Mouse (Mus musculus) forebrain, embryonic 12.5 days (tissue): ENCODE data around the gene Fam78b. TPM values are rescaled to one million over a fixed set of nuclear protein-coding genes. Genes with fewer than 3 reads are reported as not detected.

Experiments
- ATAC-seq: fragments of 200-750 bp; cut with Nextera tagmentation; 2 replicates; pipeline ENCODE4 v1.8.0; 2017; ENCODE audit warnings: moderate TSS enrichment; ENCODE audit not compliant: low FRiP score
- H3K27ac ChIP-seq: fragments of 300-500 bp; sonication (generic); 2 replicates; pipeline ENCODE4 v1.5.1; 2016; ENCODE audit warnings: mild to moderate bottlenecking
- H3K27me3 ChIP-seq: fragments of 300-500 bp; sonication (generic); 2 replicates; pipeline ENCODE4 v1.6.1; 2016; ENCODE audit warnings: mild to moderate bottlenecking
- H3K36me3 ChIP-seq: fragments of 300-500 bp; sonication (generic); replicated peaks from 2 replicates; pipeline ENCODE4 v1.6.1; 2016; ENCODE audit warnings: mild to moderate bottlenecking
- H3K4me1 ChIP-seq: fragments of 300-500 bp; sonication (generic); 2 replicates; pipeline ENCODE4 v1.6.1; 2016
- H3K4me2 ChIP-seq: fragments of 300-500 bp; sonication (generic); 2 replicates; pipeline ENCODE4 v1.6.1; 2016; ENCODE audit warnings: mild to moderate bottlenecking, moderate library complexity
- H3K4me3 ChIP-seq: fragments of 300-500 bp; sonication (generic); replicated peaks from 2 replicates; pipeline ENCODE4 v1.5.1; 2016; ENCODE audit warnings: mild to moderate bottlenecking
- H3K9ac ChIP-seq: fragments of 300-500 bp; sonication (generic); 2 replicates; pipeline ENCODE4 v1.6.1; 2016; ENCODE audit warnings: mild to moderate bottlenecking
- H3K9me3 ChIP-seq: fragments of 300-500 bp; sonication (generic); 2 replicates; pipeline ENCODE4 v1.6.1; 2016
- WGBS: fragments of 180-500 bp; shearing (Covaris S2); methylation state at CpG from one replicate; pipeline ENCODE4 v1.1.7; 2016; 5-methylcytosine and 5-hydroxymethylcytosine counted together
- polyA plus RNA-seq: library from polyadenylated mRNA; unstranded; fragments of >200 nt; fragmentation: Nextera tagmentation; extraction: Ambion mirVana; gene quantifications from 2 replicates; pipeline ENCODE4 v1.2.1, GENCODE M21; 2016

Gene Fam78b
- polyA plus RNA-seq, 1 experiment from 2014 or later: 5.9 TPM

- Histone ChIP-seq H3K9ac (no peak overlapping the region), H3K4me1 (peaks cover 32% of the 10 kb centered on the region), H3K27ac (no peak overlapping the region), H3K4me3 (no peak overlapping the region), H3K9me3 (no peaks in the 10 kb centered on the region), H3K4me2 (no peak overlapping the region), H3K27me3 (peaks cover 11% of the 10 kb centered on the region), H3K36me3 (no peaks in the 10 kb centered on the region)
- 91% methylated on average over 6 of the region's 6 CpGs for WGBS
- no peak for ATAC-seq
Observed at GRCm38 (mm10) chr1:167007341-167007740, 6.1 kb downstream of the Fam78b start.

- no peaks in the 10 kb centered on the region for H3K27me3 ChIP-seq
- H3K9ac ChIP-seq: no peak overlapping the region
- H3K4me3 ChIP-seq: no peak overlapping the region
- no peak overlapping the region for H3K27ac ChIP-seq
- H3K4me1 ChIP-seq: peaks cover 31% of the 10 kb centered on the region
- WGBS: 86% methylated on average over 9 of the region's 9 CpGs
- H3K9me3 ChIP-seq: no peaks in the 10 kb centered on the region
- no peak for ATAC-seq
- H3K36me3 ChIP-seq: no peaks in the 10 kb centered on the region
- H3K4me2 ChIP-seq: no peak overlapping the region
Observed at GRCm38 (mm10) chr1:167010190-167010589, 9.0 kb downstream of the Fam78b start.

GRCm38 (mm10) chr1:167011301-167011700, 10.1 kb downstream of the Fam78b start:
- 41% methylated on average over 6 of the region's 6 CpGs for WGBS
- Histone ChIP-seq H3K4me2 (no peak overlapping the region), H3K9me3 (no peaks in the 10 kb centered on the region), H3K9ac (no peak overlapping the region), H3K27me3 (no peaks in the 10 kb centered on the region), H3K4me1 (peaks cover 31% of the 10 kb centered on the region), H3K36me3 (no peaks in the 10 kb centered on the region), H3K4me3 (no peak overlapping the region), H3K27ac (no peak overlapping the region)
- no peak for ATAC-seq

DNA sequence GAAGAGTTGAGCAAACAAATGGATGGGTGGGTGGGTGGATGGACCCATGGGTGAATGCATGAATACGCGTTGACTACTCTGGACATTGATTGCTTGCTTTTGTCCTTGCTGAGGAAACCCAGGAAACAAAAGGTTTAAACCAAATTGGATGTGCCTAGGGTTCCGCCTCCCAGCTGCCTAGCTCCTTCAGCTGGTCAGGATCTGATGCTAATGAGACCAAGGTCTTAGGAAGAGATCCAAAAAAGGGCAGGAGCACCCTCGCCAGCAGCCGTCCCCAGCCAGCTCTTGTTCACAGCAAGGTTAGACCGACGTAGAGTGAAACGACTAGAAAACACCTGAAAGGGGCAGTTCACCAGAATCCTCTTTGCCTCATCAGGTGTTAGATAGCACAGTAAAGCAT, 11.4 kb downstream of the Fam78b start:
- H3K9me3 ChIP-seq: no peaks in the 10 kb centered on the region
- H3K9ac ChIP-seq: no peak overlapping the region
- H3K36me3 ChIP-seq: no peaks in the 10 kb centered on the region
- no peak overlapping the region for H3K27ac ChIP-seq
- 62% methylated on average over 8 of the region's 8 CpGs for WGBS
- ATAC-seq: no peak
- H3K4me3 ChIP-seq: no peak overlapping the region
- H3K27me3 ChIP-seq: no peaks in the 10 kb centered on the region
- peaks cover 31% of the 10 kb centered on the region for H3K4me1 ChIP-seq
- H3K4me2 ChIP-seq: no peak overlapping the region

DNA sequence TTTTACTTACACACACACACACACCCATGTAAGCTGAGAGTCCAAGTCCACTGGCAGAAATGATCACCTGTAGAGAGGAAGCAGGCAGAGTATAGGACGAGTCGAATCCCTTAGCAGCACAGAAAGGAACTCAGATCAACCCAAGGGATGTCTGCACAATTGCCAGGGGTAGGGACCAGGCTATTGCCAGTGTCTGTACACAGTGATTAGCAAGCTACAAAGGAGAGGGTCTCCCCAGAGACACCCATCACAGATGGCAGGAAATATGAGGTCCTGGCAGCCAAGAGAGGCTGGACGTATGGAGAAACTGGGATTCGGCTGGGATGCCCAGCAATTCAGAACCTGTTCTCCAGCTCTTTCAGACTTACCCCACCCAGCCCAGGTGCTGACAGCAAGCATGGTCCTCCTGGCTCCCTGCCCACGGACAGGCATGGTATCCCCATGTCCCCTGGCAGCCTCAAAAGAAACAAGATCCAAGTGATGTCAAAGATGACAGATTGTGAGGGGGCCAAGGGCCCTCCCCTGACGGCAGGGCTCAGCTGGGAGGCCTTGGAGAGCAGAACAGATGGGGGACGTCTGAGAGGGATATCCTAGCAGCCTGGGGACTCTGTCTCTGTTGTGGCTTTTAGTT, 12.1 kb downstream of the Fam78b start:
- no peak overlapping the region for H3K9ac ChIP-seq
- peak; percentile 79 for ATAC-seq
- 70% methylated on average over 7 of the region's 7 CpGs for WGBS
- peak overlapping the region; percentile 53 for H3K27ac ChIP-seq
- H3K4me2 ChIP-seq: no peak overlapping the region
- H3K36me3 ChIP-seq: no peaks in the 10 kb centered on the region
- H3K4me1 ChIP-seq: peaks cover 31% of the 10 kb centered on the region
- H3K9me3 ChIP-seq: no peaks in the 10 kb centered on the region
- no peak overlapping the region for H3K4me3 ChIP-seq
- H3K27me3 ChIP-seq: no peaks in the 10 kb centered on the region

- H3K9ac ChIP-seq: no peak overlapping the region
- H3K27ac ChIP-seq: no peak overlapping the region
- no peak for ATAC-seq
- no peaks in the 10 kb centered on the region for H3K27me3 ChIP-seq
- H3K4me3 ChIP-seq: no peak overlapping the region
- H3K9me3 ChIP-seq: no peaks in the 10 kb centered on the region
- no peaks in the 10 kb centered on the region for H3K36me3 ChIP-seq
- H3K4me1 ChIP-seq: peaks cover 23% of the 10 kb centered on the region
- no peak overlapping the region for H3K4me2 ChIP-seq
- 84% methylated on average over 3 of the region's 3 CpGs for WGBS
Observed at GRCm38 (mm10) chr1:167016269-167016668, 15.1 kb downstream of the Fam78b start.

DNA sequence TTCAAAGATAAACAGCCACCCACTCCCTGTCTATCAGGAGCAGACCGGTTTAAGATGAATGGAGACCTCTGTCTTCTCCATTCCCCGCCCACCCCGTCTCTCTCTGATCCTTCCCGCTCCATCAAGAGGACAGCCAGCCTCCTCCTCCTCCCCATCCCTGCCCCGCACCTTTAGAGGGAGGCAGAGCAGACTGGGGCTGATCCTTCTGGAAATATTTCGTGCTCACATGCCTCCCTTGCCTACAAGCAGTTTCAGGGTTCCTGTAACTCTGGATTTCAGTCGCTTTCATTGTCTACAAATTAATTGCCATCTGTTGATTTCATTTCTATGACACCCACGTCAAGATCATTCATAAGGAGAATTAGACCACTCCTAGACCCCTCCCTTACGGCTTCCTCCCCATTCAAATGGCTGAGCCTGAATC, 20.8 kb downstream of the Fam78b start:
- H3K4me3 ChIP-seq: no peak overlapping the region
- no peak overlapping the region for H3K4me2 ChIP-seq
- no peak overlapping the region for H3K27ac ChIP-seq
- H3K4me1 ChIP-seq: peaks cover 15% of the 10 kb centered on the region
- no peaks in the 10 kb centered on the region for H3K36me3 ChIP-seq
- H3K27me3 ChIP-seq: no peaks in the 10 kb centered on the region
- 62% methylated on average over 9 of the region's 9 CpGs for WGBS
- no peaks in the 10 kb centered on the region for H3K9me3 ChIP-seq
- ATAC-seq: no peak; the same call in 1 of the 2 replicates
- H3K9ac ChIP-seq: no peak overlapping the region

GRCm38 (mm10) chr1:167022541-167023121, 21.4 kb downstream of the Fam78b start:
- H3K4me3 ChIP-seq: no peak overlapping the region
- H3K27me3 ChIP-seq: no peaks in the 10 kb centered on the region
- WGBS: 42% methylated on average over 8 of the region's 8 CpGs
- peaks cover 6% of the 10 kb centered on the region for H3K9me3 ChIP-seq
- peak; percentile 21; the same call in 1 of the 2 replicates for ATAC-seq
- H3K9ac ChIP-seq: no peak overlapping the region
- H3K4me2 ChIP-seq: no peak overlapping the region
- 0 out of 2 replicates have a peak overlapping the region, but pooled peaks have one; percentile 19 for H3K27ac ChIP-seq
- no peaks in the 10 kb centered on the region for H3K36me3 ChIP-seq
- peaks cover 15% of the 10 kb centered on the region for H3K4me1 ChIP-seq

GRCm38 (mm10) chr1:167023794-167024193, 22.6 kb downstream of the Fam78b start:
- 64% methylated on average over 11 of the region's 11 CpGs for WGBS
- Histone ChIP-seq H3K27ac (no peak overlapping the region), H3K9me3 (peaks cover 17% of the 10 kb centered on the region), H3K27me3 (no peaks in the 10 kb centered on the region), H3K4me1 (peaks cover 15% of the 10 kb centered on the region), H3K9ac (no peak overlapping the region), H3K4me2 (no peak overlapping the region), H3K4me3 (no peak overlapping the region), H3K36me3 (no peaks in the 10 kb centered on the region)
- ATAC-seq: peak; percentile 55; the same call in 1 of the 2 replicates

DNA sequence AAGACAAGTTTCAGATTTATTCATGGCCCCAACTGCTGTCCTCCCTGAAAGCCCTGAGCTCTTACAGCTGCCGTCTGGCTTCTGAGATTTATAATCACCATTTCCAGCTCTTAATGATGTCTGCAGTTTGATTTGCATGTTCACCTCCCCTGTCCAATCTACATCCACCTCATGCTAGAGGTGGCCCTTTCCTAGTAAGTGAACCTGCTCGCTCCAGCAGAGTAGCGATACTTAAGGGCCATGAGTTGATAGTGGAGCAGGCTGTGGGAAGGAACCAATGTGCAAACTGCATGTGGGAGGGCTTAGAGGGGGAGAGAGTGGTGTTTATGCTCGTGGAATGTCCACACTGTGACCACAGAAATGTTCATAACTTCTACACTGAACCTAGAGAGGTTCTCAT, 23.7 kb downstream of the Fam78b start:
- H3K9me3 ChIP-seq: peaks cover 17% of the 10 kb centered on the region
- no peak overlapping the region for H3K9ac ChIP-seq
- WGBS: 77% methylated on average over 4 of the region's 4 CpGs
- no peak overlapping the region for H3K4me2 ChIP-seq
- no peaks in the 10 kb centered on the region for H3K36me3 ChIP-seq
- no peak for ATAC-seq
- H3K27ac ChIP-seq: no peak overlapping the region
- no peaks in the 10 kb centered on the region for H3K27me3 ChIP-seq
- peaks cover 15% of the 10 kb centered on the region for H3K4me1 ChIP-seq
- no peak overlapping the region for H3K4me3 ChIP-seq

GRCm38 (mm10) chr1:167032046-167032648, 30.9 kb downstream of the Fam78b start:
- Histone ChIP-seq H3K27me3 (no peaks in the 10 kb centered on the region), H3K9ac (no peak overlapping the region), H3K4me1 (peaks cover 11% of the 10 kb centered on the region), H3K4me2 (no peak overlapping the region), H3K9me3 (peaks cover 15% of the 10 kb centered on the region), H3K4me3 (no peak overlapping the region), H3K36me3 (no peaks in the 10 kb centered on the region), H3K27ac (0 out of 2 replicates have a peak overlapping the region, but pooled peaks have one; percentile 50)
- no peak for ATAC-seq
- WGBS: 46% methylated on average over 13 of the region's 13 CpGs

DNA sequence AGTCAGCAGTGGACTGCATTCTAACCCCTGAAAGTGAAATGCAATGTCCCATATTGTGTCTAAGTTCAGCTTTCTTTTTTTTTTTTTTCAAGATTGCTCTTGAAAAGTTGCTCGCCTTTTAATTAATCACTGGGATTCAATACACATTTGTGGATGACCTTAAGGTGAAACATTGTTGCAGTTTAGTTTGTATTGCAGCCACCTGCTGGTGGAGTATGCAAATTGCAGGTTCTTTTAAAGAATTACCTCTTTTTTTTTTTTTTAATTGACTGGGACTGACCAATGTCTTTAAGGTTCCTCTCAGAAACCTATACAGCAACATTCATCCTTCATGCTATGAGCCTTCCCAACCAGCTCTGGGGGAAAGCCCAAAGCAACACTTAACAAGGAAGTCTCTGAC, 33.2 kb downstream of the Fam78b start:
- 0 out of 2 replicates have a peak, but pooled peaks cover 2% of the 10 kb centered on the region for H3K27me3 ChIP-seq
- no peak overlapping the region for H3K9ac ChIP-seq
- H3K27ac ChIP-seq: no peak overlapping the region
- ATAC-seq: no peak
- no peaks in the 10 kb centered on the region for H3K36me3 ChIP-seq
- H3K4me2 ChIP-seq: no peak overlapping the region
- no peak overlapping the region for H3K4me3 ChIP-seq
- 79% methylated on average over 1 of the region's 1 CpGs for WGBS
- H3K4me1 ChIP-seq: peaks cover 26% of the 10 kb centered on the region
- no peaks in the 10 kb centered on the region for H3K9me3 ChIP-seq
